Mouse (Mus musculus): Measurements from ENCODE around the gene Lrrk2. TPM values are rescaled to one million over a fixed set of nuclear protein-coding genes. Genes with fewer than 3 reads are reported as not detected.
A peak's percentile ranks its signal among the peaks of the same experiment; 100 is the strongest.
"Not testable (repeated sequence)": the region's sequence is repeated elsewhere in the genome, so short reads cannot be mapped to it uniquely, and the experiment has no call there.

The Lrrk2 gene
- polyA plus RNA-seq, 1 experiment from 2014 or later = 4.2 TPM

GRCm38 (mm10) chr15:91754546-91754945 is 81.6 kb downstream of the Lrrk2 start:
- Histone ChIP-seq H3K4me1 (ENCODE audit: control insufficient read depth, insufficient read depth, low read length) (no peaks in the 10 kb centered on the region), H3K27ac (ENCODE audit: low read depth, low read length) (no peak overlapping the region), H3K27me3 (ENCODE audit: control insufficient read depth, insufficient read depth, low read length) (no peaks in the 10 kb centered on the region), H3K9me3 (ENCODE audit: control insufficient read depth, low read length) (no peaks in the 10 kb centered on the region), H3K4me2 (no peak overlapping the region), H3K4me3 (ENCODE audit: low read depth, low read length) (no peak overlapping the region), H3K9ac (ENCODE audit: low read length) (no peak overlapping the region), H3K36me3 (ENCODE audit: control insufficient read depth, insufficient read depth, low read length) (no peaks in the 10 kb centered on the region)
- ATAC-seq (ENCODE audit: low FRiP score) (no peak), DNase-seq (ENCODE audit: low spot score, missing footprints) (peak; percentile 93)
- WGBS = 25% methylated on average over 3 of the region's 3 CpGs

GRCm38 (mm10) chr15:91755756-91756155 is 82.8 kb downstream of the Lrrk2 start:
- DNase-seq (ENCODE audit: low spot score, missing footprints) (no peak), ATAC-seq (ENCODE audit: low FRiP score) (no peak)
- no peak overlapping the region for H3K27ac ChIP-seq (ENCODE audit: low read depth, low read length)
- H3K27me3 ChIP-seq (ENCODE audit: control insufficient read depth, insufficient read depth, low read length) = no peaks in the 10 kb centered on the region
- WGBS = 89% methylated on average over 16 of the region's 16 CpGs
- H3K36me3 ChIP-seq (ENCODE audit: control insufficient read depth, insufficient read depth, low read length) = no peaks in the 10 kb centered on the region
- no peak overlapping the region for H3K4me3 ChIP-seq (ENCODE audit: low read depth, low read length)
- H3K9ac ChIP-seq (ENCODE audit: low read length) = no peak overlapping the region
- no peak overlapping the region for H3K4me2 ChIP-seq
- H3K9me3 ChIP-seq (ENCODE audit: control insufficient read depth, low read length) = no peaks in the 10 kb centered on the region
- H3K4me1 ChIP-seq (ENCODE audit: control insufficient read depth, insufficient read depth, low read length) = no peaks in the 10 kb centered on the region

- WGBS = 41% methylated on average over 4 of the region's 4 CpGs
Measured at GRCm38 (mm10) chr15:91772041-91772440, 99.1 kb downstream of the Lrrk2 start.

GRCm38 (mm10) chr15:91779166-91779565 is 106.2 kb downstream of the Lrrk2 start:
- Histone ChIP-seq H3K9ac (ENCODE audit: low read length) (no peak overlapping the region), H3K27ac (ENCODE audit: low read depth, low read length) (no peak overlapping the region), H3K36me3 (ENCODE audit: control insufficient read depth, insufficient read depth, low read length) (no peaks in the 10 kb centered on the region), H3K4me1 (ENCODE audit: control insufficient read depth, insufficient read depth, low read length) (no peaks in the 10 kb centered on the region), H3K27me3 (ENCODE audit: control insufficient read depth, insufficient read depth, low read length) (no peaks in the 10 kb centered on the region), H3K4me2 (no peak overlapping the region), H3K4me3 (ENCODE audit: low read depth, low read length) (no peak overlapping the region), H3K9me3 (ENCODE audit: control insufficient read depth, low read length) (no peaks in the 10 kb centered on the region)
- DNase-seq (ENCODE audit: low spot score, missing footprints) (no peak), ATAC-seq (ENCODE audit: low FRiP score) (no peak)
- 93% methylated on average over 9 of the region's 9 CpGs for WGBS

More at GRCm38 (mm10) chr15:91772041-91772440, 99.1 kb downstream of the Lrrk2 start:
- Histone ChIP-seq H3K27me3 (ENCODE audit: control insufficient read depth, insufficient read depth, low read length) (no peaks in the 10 kb centered on the region), H3K9ac (ENCODE audit: low read length) (no peak overlapping the region), H3K4me2 (no peak overlapping the region), H3K36me3 (ENCODE audit: control insufficient read depth, insufficient read depth, low read length) (no peaks in the 10 kb centered on the region), H3K4me1 (ENCODE audit: control insufficient read depth, insufficient read depth, low read length) (no peaks in the 10 kb centered on the region), H3K9me3 (ENCODE audit: control insufficient read depth, low read length) (no peaks in the 10 kb centered on the region), H3K4me3 (ENCODE audit: low read depth, low read length) (no peak overlapping the region), H3K27ac (ENCODE audit: low read depth, low read length) (no peak overlapping the region)
- ATAC-seq (ENCODE audit: low FRiP score) (no peak), DNase-seq (ENCODE audit: low spot score, missing footprints) (no peak)

- Histone ChIP-seq H3K27ac (ENCODE audit: low read depth, low read length) (no peak overlapping the region), H3K4me3 (ENCODE audit: low read depth, low read length) (no peak overlapping the region), H3K9me3 (ENCODE audit: control insufficient read depth, low read length) (no peaks in the 10 kb centered on the region), H3K9ac (ENCODE audit: low read length) (no peak overlapping the region), H3K4me2 (no peak overlapping the region), H3K4me1 (ENCODE audit: control insufficient read depth, insufficient read depth, low read length) (no peaks in the 10 kb centered on the region), H3K36me3 (ENCODE audit: control insufficient read depth, insufficient read depth, low read length) (no peaks in the 10 kb centered on the region), H3K27me3 (ENCODE audit: control insufficient read depth, insufficient read depth, low read length) (no peaks in the 10 kb centered on the region)
- DNase-seq (ENCODE audit: low spot score, missing footprints) = peak; percentile 90
- WGBS = 28% methylated on average over 6 of the region's 6 CpGs
- no peak for ATAC-seq (ENCODE audit: low FRiP score)
Measured at GRCm38 (mm10) chr15:91781172-91781571, 108.2 kb downstream of the Lrrk2 start.

GRCm38 (mm10) chr15:91788338-91788737 is 115.4 kb downstream of the Lrrk2 start:
- no peak overlapping the region for H3K27ac ChIP-seq (ENCODE audit: low read depth, low read length)
- H3K4me3 ChIP-seq (ENCODE audit: low read depth, low read length) = no peak overlapping the region
- H3K27me3 ChIP-seq (ENCODE audit: control insufficient read depth, insufficient read depth, low read length) = no peaks in the 10 kb centered on the region
- H3K4me1 ChIP-seq (ENCODE audit: control insufficient read depth, insufficient read depth, low read length) = no peaks in the 10 kb centered on the region
- H3K9ac ChIP-seq (ENCODE audit: low read length) = no peak overlapping the region
- 91% methylated on average over 11 of the region's 11 CpGs for WGBS
- ATAC-seq (ENCODE audit: low FRiP score) (no peak), DNase-seq (ENCODE audit: low spot score, missing footprints) (no peak)
- no peaks in the 10 kb centered on the region for H3K36me3 ChIP-seq (ENCODE audit: control insufficient read depth, insufficient read depth, low read length)
- no peaks in the 10 kb centered on the region for H3K9me3 ChIP-seq (ENCODE audit: control insufficient read depth, low read length)
- no peak overlapping the region for H3K4me2 ChIP-seq

GRCm38 (mm10) chr15:91806463-91806862 is 133.5 kb downstream of the Lrrk2 start:
- no peak overlapping the region for H3K27ac ChIP-seq (ENCODE audit: low read depth, low read length)
- DNase-seq (ENCODE audit: low spot score, missing footprints) = no peak
- H3K9ac ChIP-seq (ENCODE audit: low read length) = no peak overlapping the region
- no peaks in the 10 kb centered on the region for H3K4me1 ChIP-seq (ENCODE audit: control insufficient read depth, insufficient read depth, low read length)
- WGBS = 85% methylated on average over 4 of the region's 4 CpGs
- H3K27me3 ChIP-seq (ENCODE audit: control insufficient read depth, insufficient read depth, low read length) = no peaks in the 10 kb centered on the region
- ATAC-seq (ENCODE audit: low FRiP score) = no peak
- no peak overlapping the region for H3K4me2 ChIP-seq
- H3K36me3 ChIP-seq (ENCODE audit: control insufficient read depth, insufficient read depth, low read length) = no peaks in the 10 kb centered on the region
- H3K9me3 ChIP-seq (ENCODE audit: control insufficient read depth, low read length) = no peaks in the 10 kb centered on the region
- no peak overlapping the region for H3K4me3 ChIP-seq (ENCODE audit: low read depth, low read length)

GRCm38 (mm10) chr15:91835319-91835718 is 162.3 kb downstream of the Lrrk2 start:
- no peaks in the 10 kb centered on the region for H3K36me3 ChIP-seq (ENCODE audit: control insufficient read depth, insufficient read depth, low read length)
- no peak overlapping the region for H3K9ac ChIP-seq (ENCODE audit: low read length)
- no peak for ATAC-seq (ENCODE audit: low FRiP score)
- DNase-seq (ENCODE audit: low spot score, missing footprints) = no peak
- H3K27me3 ChIP-seq (ENCODE audit: control insufficient read depth, insufficient read depth, low read length) = no peaks in the 10 kb centered on the region
- H3K9me3 ChIP-seq (ENCODE audit: control insufficient read depth, low read length) = no peaks in the 10 kb centered on the region
- H3K4me3 ChIP-seq (ENCODE audit: low read depth, low read length) = no peak overlapping the region
- no peak overlapping the region for H3K27ac ChIP-seq (ENCODE audit: low read depth, low read length)
- H3K4me1 ChIP-seq (ENCODE audit: control insufficient read depth, insufficient read depth, low read length) = no peaks in the 10 kb centered on the region
- WGBS = 83% methylated on average over 6 of the region's 6 CpGs
- no peak overlapping the region for H3K4me2 ChIP-seq

- Histone ChIP-seq H3K27ac (ENCODE audit: low read depth, low read length) (no peak within 1 kb of the TSS), H3K4me2 (no peak within 1 kb of the TSS), H3K9me3 (ENCODE audit: control insufficient read depth, low read length) (no peaks in the 10 kb centered on the region), H3K36me3 (ENCODE audit: control insufficient read depth, insufficient read depth, low read length) (no peaks in the 10 kb centered on the region), H3K9ac (ENCODE audit: low read length) (no peak within 1 kb of the TSS), H3K27me3 (ENCODE audit: control insufficient read depth, insufficient read depth, low read length) (no peaks in the 10 kb centered on the region), H3K4me1 (ENCODE audit: control insufficient read depth, insufficient read depth, low read length) (no peaks in the 10 kb centered on the region), H3K4me3 (ENCODE audit: low read depth, low read length) (no peak within 1 kb of the TSS)
- ATAC-seq (ENCODE audit: low FRiP score) (no peak), DNase-seq (ENCODE audit: low spot score, missing footprints) (no peak)
- WGBS = 95% methylated on average over 7 of the region's 7 CpGs
Measured at GRCm38 (mm10) chr15:91837965-91838364, 165.0 kb downstream of the Lrrk2 start, which contains the start of gene Smgc. Smgc (plus strand) TSS chr15:91838265.

GRCm38 (mm10) chr15:91864130-91864529 is 191.2 kb downstream of the Lrrk2 start:
- not testable (repeated sequence) for H3K27me3 ChIP-seq (ENCODE audit: control insufficient read depth, insufficient read depth, low read length); H3K27ac ChIP-seq (ENCODE audit: low read depth, low read length); H3K36me3 ChIP-seq (ENCODE audit: control insufficient read depth, insufficient read depth, low read length); H3K9ac ChIP-seq (ENCODE audit: low read length); H3K9me3 ChIP-seq (ENCODE audit: control insufficient read depth, low read length); H3K4me3 ChIP-seq (ENCODE audit: low read depth, low read length); DNase-seq (ENCODE audit: low spot score, missing footprints); H3K4me1 ChIP-seq (ENCODE audit: control insufficient read depth, insufficient read depth, low read length); H3K4me2 ChIP-seq; ATAC-seq (ENCODE audit: low FRiP score)
- 13% methylated on average over 5 of the region's 5 CpGs for WGBS

Data from midbrain, embryonic 11.5 days (tissue).